Mouse (Mus musculus) granulocyte monocyte progenitor cell, adult 5-6 weeks (primary cell): ENCODE results near the gene Mbd6. TPM values are rescaled to one million over a fixed set of nuclear protein-coding genes. Genes with fewer than 3 reads are reported as not detected.
A peak's percentile ranks its signal among the peaks of the same experiment; 100 is the strongest.
"Not testable (repeated sequence)": the region's sequence is repeated elsewhere in the genome, so short reads cannot be mapped to it uniquely, and the experiment has no call there.

Experiments
- ATAC-seq: replicated peaks from 2 replicates; pipeline ENCODE4 v1.8.0; 2016; ENCODE audit warnings: mild to moderate bottlenecking, moderate TSS enrichment, inconsistent platforms; ENCODE audit not compliant: poor library complexity, severe bottlenecking
- total RNA-seq, 2 experiments: library from RNA; stranded (forward) in 1 of 2; stranded (reverse) in 1 of 2; fragments of 200-712, 200-1000 nt in 1 of 2; fragments of >200 nt in 1 of 2; fragmentation: Nextera tagmentation in 1 of 2; gene quantifications; 2 replicates each; pipeline ENCODE4 v1.2.3; 2014 to 2017

The Mbd6 gene
- total RNA-seq, 2 experiments from 2014 or later = 4.1 to 53.3 TPM

DNA sequence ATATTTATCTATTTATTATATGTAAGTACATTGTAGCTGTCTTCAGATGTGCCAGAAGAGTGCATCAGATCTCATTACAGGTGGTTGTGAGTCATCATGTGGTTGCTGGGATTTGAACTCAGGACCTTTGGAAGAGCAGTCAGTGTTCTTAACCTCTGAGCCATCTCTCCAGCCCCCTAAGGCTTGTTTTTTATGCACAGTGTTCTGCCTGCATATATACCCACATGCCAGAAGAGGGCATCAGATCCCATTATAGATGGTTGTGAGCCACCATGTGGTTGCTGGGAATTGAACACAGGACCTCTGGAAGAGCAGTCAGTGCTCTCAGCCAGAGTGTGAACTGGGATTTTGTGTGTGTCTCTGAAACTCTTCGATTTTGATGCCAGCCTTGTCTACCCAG lies 26.1 kb upstream of the Mbd6 start:
- not testable (repeated sequence) for ATAC-seq

DNA sequence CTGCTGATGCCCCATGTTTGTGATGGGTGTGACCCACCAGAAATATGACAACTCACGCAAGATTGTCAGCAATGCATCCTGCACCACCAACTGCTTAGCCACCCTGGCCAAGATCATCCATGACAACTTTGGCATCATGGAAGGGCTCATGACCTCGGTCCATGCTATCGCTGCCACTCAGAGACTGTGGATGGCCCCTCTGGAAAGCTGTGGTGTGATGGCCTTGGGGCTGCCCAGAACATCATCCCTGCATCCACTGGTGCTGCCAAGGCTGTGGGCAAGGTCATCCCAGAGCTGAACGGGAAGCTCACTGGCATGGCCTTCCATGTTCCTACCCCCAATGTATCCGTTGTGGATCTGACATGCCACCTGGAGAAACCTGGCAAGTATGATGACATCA lies 24.7 kb upstream of the Mbd6 start:
- not testable (repeated sequence) for ATAC-seq

- peak; percentile 28 for ATAC-seq
Observed at GRCm38 (mm10) chr10:127312858-127313257, 24.0 kb upstream of the Mbd6 start.

GRCm38 (mm10) chr10:127312356-127312676 lies 23.5 kb upstream of the Mbd6 start:
- peak; percentile 60 for ATAC-seq

DNA sequence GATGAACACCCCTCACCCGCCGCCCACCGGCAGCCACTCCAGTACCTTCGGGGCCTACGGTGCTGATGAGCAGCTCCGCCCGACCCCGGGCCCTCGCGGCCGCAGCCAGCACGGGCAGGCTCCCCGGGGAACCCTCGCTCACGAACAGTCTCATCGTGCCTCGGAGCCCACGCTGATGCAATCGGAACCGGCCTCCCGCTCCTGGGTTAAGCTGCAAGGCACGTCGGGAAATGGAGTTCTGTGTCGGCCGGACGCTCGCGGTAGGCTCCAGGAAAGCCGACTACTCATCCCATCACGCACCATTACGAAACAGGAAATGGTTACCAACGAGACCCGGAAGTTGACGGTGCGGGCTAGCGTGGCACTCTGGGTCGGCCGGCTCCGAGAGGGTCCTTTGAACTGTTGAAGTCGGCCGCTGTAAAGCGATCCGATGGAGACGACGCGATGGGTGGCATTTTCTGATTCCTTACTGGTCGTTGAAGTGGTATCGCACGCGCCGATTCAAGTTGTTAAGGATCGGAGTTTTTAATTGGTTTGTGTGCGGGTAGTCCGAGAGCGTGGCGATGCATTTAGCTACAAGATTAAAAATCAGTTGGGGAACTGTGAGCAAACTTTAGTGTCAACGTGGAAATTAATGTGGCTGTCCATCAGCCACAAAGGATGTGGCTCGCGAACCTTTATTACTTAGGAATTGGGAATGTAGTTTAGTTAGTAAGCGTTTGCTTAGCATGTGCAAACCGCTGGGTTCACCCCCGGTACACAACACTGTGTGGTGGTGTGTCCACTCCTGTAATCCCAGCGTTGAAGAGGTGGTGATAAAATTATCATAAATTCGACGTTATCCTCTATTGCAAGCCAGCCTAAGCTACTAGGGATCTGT lies 22.9 kb upstream of the Mbd6 start, which contains the start of gene Mars:
Mars (minus strand) TSS at position 311 of the 880 bp plus-strand sequence.
- peak; percentile 78 for ATAC-seq

DNA sequence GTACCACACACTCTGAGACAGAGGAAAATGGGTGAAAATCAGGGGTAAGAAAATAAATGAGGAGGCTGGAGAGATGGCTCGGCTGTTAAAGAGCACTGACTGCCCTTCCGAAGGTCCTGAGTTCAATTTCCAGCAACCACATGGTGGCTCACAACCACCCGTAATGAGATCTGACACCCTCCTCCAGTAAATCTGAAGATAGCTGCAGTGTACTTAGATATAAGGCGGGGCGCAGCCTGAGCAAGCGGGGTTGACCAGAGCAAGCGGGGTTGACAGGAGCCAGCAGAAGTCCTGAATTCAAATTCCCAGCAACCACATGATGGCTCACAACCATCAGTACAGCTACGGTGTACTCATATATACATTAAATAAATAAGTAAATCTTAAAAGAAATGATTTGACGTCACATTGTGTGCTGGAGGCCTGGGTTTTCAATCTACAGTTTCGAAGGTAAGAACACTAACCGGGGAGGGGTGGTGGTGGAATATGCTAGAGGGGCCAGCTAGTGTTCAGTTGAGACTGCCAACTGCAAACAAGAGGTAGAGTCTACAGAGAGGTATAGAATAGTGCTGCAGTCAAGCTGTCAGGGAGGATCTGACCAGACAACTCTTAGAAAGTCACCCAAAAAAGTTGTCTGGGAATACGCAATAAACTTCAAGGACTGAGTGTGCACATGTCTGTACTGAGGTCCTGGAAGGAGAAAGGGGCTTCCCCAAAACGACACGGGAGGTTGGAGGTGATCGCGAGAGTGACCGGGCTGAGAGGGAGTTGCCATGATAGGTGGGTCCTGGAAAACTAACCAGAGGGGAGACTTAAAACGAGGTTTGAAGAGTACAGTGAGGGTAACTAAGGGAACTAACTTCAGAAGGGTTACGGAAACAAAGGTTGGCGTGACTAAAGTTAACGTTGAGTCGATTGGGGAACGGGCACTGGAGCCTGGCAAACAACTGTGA lies 22.0 kb upstream of the Mbd6 start:
- ATAC-seq = peak; percentile 67

- ATAC-seq = not testable (repeated sequence)
Observed at GRCm38 (mm10) chr10:127309167-127309566, 20.3 kb upstream of the Mbd6 start.

DNA sequence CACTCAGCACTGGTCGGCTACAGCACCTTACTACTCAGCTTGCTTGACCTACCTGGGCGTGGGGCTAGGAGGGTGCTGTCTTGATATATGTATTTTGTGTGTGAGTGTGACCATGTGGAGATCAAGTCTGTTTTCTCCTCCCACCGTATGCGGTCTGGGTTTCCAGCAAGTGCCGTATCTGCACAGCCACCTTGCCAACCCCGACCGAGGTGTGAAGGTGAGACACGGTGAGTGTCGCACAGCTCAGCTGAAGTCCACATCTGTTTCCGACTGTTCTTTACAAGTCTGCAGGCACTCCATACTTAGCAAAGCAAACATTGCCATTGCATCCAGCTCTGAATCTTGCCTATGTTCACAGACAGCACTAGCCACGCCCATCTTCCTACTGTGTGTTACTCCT lies 14.3 kb upstream of the Mbd6 start:
- no peak for ATAC-seq

- ATAC-seq = no peak
Observed at GRCm38 (mm10) chr10:127300361-127300760, 11.5 kb upstream of the Mbd6 start.

DNA sequence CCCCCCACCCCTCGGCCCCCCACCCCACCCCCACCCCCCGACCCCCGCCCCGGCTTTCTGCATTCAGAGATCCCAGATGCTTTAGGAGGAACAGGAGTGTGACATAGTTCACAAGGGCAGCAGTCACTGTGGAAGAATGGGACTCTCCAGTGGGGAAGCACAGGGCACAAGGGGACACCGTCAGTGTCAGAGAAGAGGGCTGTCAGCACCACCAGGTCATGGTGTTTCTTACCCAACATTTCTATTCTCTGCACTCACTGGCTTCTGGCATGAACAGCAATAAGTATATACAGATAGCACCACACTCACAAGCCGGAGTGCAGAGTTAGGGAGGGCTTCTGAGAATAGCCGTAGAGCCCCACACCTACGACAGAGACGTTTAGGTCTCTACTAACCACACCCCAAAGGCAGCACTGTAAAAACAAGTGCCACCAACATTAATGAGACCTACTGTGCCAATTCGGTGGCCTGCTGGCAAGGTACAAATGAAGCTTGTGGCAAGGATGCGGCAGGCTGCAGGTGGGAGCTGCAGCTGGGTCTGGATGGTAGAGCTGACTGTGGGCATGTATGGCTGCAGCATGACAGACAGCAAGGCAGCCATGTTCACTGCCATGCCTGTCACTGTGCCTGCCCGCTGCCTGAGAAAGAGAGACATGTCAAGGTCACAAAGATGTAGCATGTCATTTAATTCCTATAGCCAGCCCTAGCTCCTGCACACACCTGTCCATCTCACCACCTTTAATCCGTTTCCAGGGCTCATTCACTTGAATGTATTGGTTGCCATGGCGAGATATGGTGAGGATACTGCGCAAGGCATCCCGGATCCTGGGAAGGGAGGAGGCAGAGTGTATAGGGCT lies 8.4 kb upstream of the Mbd6 start:
- no peak for ATAC-seq

DNA sequence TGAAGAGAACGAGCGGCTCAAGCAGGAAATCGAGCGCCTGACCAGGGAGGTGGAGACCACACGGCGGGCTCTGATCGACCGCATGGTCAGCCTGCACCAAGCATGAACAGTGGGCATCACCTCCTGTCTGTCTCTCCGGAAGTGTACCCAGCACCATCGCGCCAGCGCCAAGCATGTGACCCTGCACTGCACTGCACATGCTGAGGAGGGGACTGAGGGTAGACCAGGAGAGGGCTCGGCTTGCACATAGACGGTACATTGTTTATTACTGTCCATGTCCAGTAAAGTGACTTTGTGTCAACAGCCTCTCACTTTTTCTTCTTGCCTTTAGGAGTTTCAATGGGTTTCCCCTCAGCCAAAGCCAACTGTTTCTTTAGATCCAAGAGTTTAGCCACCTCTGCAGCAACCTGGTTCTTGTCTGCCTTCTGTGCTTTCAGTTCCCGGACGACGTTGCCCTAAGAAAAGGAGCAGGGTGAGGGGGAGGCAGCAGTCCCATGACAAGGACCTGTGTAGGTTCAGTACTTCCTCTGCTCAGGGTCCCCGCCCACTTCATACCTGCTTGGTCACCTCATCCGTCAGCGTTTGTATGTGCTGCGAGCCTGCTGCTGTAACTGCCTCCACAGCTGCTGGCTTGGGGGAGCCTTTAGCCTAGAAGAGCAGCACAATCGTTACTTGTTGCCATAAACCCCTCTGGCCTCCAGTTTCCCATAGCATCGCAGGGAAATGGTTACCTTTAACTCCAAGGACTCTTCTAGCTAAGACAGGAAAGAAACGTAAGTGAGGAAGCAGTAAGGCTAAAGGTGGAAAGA lies 7.4 kb upstream of the Mbd6 start:
- no peak for ATAC-seq

DNA sequence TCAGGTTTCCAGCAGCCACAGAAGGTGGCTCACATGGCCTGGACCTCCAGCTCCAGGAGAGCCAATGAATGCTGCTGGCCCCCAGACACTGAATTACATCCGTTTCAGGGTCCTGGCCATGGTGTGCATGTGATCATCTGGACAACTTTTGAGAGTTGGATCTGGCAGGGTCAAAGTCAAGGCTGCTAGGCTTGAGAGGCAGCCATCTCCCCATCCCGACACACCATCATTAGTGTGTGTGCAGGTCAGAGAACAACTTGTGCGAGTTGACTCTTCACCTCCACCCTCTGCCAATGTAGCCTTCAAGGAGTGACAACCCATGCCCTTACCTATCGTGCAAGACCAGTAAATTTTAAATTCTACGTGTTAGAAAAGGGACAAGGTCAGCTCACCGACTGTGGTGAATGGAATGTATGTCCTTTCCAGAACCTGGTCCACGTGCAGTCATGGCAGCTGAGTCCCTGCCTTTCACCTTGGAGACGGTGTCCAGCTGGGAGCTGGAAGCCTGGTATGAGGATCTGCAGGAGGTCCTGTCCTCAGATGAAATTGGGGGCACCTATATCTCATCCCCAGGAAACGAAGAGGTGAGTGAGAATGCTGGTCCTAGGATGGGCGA lies 6.2 kb upstream of the Mbd6 start:
- ATAC-seq = no peak

GRCm38 (mm10) chr10:127293590-127294113 lies 4.8 kb upstream of the Mbd6 start:
- no peak for ATAC-seq

DNA sequence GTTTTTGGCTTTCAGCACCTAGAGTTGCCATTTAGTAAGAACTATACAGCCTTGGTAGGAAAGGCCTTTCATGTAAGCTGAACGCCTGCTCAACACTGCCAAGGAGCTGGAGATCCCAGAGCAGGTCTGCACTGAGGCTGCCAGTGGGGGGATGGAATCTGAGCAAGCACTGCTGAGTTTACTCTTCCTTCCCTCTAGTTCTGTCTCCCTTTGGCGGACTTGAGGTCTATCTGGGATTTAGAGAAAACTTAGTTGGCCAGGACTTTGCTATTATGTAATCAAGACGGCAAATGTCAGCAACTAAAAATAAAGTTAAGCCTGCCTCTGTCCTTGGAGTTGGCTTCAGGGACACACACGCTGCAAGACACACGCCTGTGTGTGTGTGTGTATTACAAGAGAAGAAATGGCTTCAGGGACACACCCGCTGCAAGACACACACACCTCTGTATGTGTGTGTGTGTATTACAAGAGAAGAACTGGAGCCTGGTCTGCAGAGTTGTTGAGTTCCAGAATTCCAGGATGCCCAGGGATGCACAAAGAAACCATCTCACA lies 4.2 kb upstream of the Mbd6 start:
- ATAC-seq = no peak

- ATAC-seq = no peak
Observed at GRCm38 (mm10) chr10:127291881-127292638, 3.2 kb upstream of the Mbd6 start.

- no peak; the same call in 1 of the 2 replicates for ATAC-seq
Observed at GRCm38 (mm10) chr10:127290930-127291880, 2.4 kb upstream of the Mbd6 start.
